Mouse (Mus musculus) T-helper 17 cell (primary cell): ENCODE measurements around the gene Gm49380.

Source experiments
- in situ Hi-C, 2 experiments: fragments of 300-600 bp; cut with MboI, MseI; formaldehyde crosslinking; loops; 1 replicate in 1 of 2; 2 replicates in 1 of 2; pipeline ENCODE4 v1.15.1; 2025; ENCODE audit warnings: high pct_unique_total_duplicates in 2 of 2

The Gm49380 gene

DNA sequence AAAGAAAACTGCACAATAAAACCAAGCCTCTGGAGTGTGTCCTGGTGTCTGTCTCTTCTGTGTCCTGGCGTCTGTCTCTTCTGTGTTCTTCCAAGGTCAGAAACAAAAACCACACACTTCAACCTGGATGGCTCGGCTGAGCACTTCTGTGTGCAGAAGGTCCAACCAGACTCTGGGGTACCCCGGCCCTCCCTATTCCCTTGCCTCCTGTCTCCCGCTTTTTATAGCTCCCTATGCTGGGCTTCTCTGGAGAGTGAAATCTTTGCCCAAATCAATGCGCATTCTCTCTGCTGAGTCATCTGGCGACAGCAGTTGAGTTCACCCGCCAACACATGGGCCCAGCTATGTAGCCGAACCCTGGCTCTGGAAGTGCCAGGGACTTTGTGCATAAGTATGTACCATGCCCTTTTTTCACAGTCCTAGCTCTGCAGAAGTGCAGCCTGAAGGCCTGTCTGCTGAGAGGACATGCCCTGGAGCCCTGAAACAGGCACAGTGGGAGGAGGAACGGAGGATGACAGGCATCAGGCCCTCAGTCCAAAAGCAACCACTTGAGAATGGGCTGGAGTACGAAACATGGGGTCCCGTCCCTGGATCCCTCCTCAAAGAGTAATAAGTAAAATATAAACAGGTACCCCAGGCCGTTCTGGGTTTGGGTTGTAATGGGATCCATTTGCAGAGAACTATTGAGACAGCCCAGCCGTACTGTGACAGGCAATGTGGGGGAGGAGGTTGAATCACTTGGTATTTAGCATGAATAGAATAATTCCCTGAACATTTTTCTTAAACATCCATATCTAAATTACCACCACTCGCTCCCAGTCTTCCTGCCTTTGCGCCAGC, 64.5 kb downstream of the Gm49380 start:
- in situ Hi-C loops, result loop anchor here (5.0 kb wide), 1 partner anchor 61 kb away; no protein-coding TSS in a partner anchor

DNA sequence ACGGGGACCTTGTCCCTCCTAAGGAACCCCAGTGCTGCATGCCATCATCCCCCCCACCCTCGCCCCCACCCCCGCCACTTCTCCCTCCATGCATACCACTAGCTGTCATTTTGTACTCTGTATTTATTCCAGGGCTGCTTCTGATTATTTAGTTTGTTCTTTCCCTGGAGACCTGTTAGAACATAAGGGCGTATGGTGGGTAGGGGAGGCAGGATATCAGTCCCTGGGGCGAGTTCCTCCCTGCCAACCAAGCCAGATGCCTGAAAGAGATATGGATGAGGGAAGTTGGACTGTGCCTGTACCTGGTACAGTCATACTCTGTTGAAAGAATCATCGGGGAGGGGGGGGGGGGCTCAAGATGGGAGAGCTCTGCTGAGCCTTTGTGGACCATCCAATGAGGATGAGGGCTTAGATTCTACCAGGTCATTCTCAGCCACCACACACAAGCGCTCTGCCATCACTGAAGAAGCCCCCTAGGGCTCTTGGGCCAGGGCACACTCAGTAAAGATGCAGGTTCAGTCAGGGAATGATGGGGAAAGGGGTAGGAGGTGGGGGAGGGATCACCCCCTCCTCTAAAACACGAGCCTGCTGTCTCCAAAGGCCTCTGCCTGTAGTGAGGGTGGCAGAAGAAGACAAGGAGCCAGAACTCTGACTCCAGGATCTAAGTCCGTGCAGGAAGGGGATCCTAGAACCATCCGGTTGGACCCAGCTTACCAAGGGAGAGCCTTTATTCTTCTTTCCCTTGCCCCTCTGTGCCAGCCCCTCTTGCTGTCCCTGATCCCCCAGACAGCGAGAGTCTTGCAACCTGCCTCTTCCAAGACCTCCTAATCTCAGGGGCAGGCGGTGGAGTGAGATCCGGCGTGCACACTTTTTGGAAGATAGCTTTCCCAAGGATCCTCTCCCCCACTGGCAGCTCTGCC, 65.5 kb downstream of the Gm49380 start:
- in situ Hi-C loops, result loop anchor here (5.0 kb wide), 1 partner anchor 61 kb away; no protein-coding TSS in a partner anchor

DNA sequence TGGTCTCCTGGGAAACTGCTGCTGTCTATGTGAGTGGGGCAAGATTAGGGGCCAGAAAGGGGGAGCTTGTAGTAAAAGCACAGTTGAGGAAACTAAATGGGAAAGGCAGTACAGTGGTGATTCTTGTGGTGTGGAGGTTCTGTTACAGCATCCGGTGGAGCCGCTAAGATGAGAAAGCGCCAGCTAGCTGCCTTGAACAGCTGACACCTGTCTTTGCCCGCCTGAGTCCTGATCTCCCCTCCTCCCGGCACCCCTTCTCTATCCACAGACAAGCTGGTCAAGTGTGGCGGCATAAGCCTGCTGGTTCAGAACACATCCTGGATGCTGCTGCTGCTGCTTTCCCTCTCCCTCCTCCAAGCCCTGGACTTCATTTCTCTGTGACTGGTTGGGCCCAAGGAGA, 66.2 kb downstream of the Gm49380 start:
- in situ Hi-C loops, result loop anchor here (5.0 kb wide), 1 partner anchor 60 kb away; no protein-coding TSS in a partner anchor

DNA sequence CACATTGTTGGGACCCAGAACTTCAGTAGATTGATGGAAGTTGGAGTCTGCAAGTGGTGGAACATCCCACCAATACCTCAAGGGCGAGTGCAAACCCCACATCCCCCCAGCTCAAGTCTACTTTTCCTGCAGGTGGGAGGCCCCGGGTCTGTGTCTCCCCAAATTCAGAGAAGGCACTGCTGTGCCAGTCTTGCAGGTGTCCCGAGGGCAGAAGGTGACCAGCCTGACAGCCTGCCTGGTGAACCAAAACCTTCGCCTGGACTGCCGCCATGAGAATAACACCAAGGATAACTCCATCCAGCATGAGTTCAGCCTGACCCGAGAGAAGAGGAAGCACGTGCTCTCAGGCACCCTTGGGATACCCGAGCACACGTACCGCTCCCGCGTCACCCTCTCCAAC, 66.9 kb downstream of the Gm49380 start:
- in situ Hi-C loops, result loop anchor here (5.0 kb wide), 1 partner anchor 59 kb away; no protein-coding TSS in a partner anchor

DNA sequence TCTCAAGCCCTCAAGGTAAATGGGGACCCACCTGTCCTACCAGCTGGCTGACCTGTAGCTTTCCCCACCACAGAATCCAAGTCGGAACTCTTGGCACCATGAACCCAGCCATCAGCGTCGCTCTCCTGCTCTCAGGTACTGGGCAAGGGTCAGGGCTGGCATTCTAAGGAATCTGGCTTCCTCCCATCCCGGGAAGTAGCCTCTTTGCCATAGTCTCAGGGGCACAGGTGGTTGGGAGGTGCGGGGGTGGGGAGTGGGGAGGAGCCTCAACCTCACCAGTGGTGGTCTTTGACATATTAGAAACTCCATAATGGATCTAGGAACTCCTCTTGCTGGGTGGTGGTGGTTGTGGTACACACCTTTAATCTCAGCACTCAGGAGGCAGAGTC, 67.4 kb downstream of the Gm49380 start:
- in situ Hi-C loops, result loop anchor here (5.0 kb wide), 1 partner anchor 59 kb away; no protein-coding TSS in a partner anchor

DNA sequence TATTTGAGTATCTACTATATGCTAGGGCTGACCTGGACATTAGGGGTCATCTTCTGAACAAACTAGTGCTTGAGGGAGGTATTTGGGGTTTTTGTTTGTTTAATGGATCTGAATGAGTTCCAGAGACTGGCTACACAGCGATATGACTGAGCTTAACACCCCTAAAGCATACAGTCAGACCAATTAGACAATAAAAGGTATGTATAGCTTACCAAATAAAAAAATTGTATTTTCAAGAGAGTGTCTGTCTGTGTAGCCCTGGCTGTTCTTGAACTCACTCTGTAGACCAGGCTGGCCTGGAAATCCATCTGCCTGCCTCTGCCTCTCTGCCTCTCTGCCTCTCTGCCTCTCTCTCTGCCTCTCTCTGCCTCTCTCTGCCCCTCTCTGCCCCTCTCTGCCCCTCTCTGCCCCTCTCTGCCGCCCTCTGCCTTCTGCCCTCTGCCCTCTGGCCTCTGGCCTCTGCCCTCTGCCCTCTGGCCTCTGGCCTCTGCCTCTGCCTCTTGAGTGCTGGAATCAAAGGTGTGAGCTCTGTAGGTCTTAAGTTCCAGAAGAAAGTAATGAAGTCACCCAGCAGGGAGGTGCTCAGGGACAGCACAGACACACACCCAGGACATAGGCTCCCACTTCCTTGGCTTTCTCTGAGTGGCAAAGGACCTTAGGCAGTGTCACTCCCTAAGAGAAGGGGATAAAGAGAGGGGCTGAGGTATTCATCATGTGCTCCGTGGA, 68.0 kb downstream of the Gm49380 start:
- in situ Hi-C loops, result loop anchor here (5.0 kb wide), 1 partner anchor 58 kb away; no protein-coding TSS in a partner anchor

DNA sequence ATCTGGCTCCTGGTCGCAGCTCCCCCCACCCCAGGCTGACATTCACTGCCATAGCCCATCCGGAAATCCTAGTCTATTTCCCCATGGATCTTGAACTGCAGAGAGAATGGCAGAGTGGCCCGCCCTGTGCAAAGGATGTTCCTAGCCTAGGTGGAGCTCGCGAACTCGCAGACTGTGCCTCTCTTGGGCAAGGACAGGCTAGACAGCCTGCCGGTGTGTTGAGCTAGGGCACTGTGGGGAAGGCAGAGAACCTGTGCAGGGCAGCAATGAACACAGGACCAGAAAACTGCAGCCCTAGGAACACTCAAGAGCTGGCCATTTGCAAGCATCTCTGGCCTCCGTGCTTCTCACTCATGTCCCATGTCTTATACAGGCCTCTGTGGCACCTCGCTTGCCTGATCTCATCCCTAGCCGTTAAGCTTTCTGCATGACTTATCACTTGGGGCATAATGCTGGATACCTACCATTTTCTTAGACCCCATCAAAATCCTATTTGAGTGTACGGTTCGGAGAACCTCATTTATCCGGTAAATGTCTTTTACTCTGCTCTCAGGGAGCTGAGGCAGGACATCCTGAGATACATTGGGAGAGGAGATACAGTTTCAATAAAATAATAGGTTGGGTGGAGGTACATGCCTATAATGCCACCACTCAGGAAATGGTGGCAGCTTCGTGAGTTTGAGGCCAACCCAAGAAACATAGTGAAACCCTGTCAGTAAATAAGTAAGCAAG, 68.7 kb downstream of the Gm49380 start:
- in situ Hi-C loops, result loop anchor here (5.0 kb wide), 1 partner anchor 57 kb away; no protein-coding TSS in a partner anchor

DNA sequence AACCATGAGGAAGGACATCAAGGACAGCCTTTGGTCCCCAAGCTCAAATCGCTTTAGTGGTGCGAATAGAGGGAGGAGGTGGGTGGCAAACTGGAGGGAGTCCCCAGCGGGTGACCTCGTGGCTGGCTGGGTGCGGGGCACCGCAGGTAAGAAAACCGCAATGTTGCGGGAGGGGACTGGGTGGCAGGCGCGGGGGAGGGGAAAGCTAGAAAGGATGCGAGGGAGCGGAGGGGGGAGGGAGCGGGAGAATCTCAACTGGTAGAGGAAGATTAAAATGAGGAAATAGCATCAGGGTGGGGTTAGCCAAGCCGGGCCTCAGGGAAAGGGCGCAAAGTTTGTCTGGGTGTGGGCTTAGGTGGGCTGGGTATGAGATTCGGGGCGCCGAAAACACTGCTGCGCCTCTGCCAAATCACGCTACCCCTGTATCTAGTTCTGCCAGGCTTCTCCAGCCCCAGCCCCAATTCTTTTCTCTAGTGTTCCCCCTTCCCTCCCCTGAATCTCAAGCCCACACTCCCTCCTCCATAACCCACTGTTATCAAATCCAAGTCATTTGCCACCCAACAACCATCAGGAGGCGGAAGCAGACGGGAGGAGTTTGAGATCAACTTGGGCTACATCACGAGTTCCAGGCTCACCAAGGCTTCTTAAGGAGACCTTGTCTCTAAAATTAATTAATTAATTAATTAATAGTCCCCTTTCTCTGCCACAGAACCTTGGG, 69.4 kb downstream of the Gm49380 start:
- in situ Hi-C loops, result no loop called here

DNA sequence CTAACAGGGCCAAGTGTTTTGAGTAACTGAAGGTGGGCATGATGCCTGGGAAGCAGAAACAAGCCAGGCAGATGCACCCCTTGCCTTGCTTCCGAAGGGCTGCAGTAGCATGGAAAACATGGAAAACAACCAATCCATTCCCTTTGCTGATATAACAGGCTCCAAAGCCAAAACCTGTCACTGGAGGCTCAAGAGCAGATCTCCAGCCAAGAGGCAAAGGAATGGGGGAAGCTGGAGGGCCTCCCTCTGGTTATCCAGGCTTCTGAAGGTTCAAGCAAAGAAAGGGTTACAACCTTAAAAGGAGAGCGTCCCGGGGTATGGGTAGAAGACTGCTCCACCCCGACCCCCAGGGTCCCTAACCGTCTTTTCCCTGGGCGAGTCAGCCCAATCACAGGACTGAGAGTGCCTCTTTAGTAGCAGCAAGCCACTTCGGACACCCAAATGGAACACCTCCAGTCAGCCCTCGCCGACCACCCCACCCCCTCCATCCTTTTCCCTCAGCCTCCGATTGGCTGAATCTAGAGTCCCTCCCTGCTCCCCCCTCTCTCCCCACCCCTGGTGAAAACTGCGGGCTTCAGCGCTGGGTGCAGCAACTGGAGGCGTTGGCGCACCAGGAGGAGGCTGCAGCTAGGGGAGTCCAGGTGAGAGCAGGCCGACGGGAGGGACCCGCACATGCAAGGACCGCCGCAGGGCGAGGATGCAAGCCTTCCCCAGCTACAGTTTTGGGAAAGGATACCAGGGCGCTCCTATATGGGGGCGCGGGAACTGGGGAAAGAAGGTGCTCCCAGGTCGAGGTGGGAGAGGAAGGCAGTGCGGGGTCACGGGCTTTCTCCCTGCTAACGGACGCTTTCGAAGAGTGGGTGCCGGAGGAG, 70.2 kb downstream of the Gm49380 start, which contains the start of gene Thy1:
Thy1 (plus strand) TSS at position 549 of the 872 bp plus-strand sequence.
- in situ Hi-C loops, result no loop called here

DNA sequence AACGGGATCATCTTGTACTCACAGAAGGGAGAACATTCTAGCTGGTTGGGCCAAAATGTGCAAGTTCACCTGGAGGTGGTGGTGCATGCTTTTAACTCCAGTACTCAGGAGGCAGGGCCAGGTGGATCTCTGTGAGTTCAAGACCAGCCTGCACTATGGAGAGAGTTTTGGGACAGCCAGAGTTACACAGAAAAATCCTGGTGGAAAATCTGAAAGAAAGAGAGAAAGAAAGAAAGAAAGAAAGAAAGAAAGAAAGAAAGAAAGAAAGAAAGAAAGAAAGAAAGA, 71.0 kb downstream of the Gm49380 start:
- in situ Hi-C loops, result no loop called here

DNA sequence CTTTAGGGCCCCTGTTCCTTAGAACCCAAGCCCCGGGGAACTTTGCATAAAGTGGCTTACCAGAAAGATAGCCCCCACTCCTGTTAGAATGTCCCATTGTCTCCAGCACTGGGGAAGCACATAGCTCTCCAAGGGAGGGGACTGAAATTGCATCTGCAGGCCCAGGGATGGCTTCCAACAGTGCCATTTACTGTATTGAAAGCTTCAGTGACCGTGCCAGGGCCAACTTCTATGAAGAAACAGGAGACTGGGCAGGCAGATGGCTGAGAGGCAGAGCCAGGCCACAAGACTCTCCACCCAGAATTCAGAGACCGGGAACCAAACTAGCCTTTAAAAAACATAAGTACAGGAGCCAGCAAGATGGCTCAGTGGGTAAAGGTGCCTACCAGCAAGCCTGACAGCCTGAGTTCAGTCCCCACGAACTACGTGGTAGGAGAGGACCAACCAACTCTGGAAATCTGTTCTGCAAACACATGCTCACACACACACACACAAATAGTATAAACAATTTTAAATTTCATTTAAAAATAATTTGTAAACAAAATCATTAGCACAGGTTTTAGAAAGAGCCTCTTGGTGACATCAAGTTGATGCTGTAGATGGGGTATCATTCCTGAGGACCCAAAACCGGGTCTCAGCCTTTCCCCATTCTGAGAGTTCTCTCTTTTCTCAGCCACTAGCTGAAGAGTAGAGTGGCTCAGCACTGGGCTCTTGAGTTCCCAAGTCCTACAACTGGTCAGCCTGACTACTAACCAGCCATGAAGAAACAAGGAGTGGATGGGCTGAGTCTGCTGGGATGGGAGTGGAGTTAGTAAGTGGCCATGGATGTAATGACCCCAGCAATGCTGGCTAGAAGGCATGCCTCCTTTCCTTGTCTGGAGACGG, 71.5 kb downstream of the Gm49380 start:
- in situ Hi-C loops, result no loop called here

DNA sequence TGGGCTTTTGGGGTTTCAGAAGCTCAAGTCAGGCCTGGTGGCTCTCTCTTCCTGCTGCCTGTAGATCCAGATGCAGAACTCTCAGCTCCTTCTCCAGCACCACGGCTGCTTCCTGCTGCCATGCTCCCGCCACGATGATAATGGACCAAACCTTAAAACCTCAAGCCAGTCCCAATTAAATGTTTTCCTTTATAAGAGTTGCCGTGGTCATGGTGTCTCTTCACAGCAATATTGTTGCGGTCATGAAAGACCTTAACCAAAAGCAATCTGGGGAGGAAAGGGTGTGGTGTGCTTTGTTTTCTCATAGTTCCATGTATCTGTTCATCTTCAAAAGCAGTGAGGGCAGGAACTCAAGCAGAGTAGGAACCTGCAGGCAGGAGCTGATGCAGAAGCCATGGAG, 76.2 kb downstream of the Gm49380 start:
- in situ Hi-C loops, result no loop called here

DNA sequence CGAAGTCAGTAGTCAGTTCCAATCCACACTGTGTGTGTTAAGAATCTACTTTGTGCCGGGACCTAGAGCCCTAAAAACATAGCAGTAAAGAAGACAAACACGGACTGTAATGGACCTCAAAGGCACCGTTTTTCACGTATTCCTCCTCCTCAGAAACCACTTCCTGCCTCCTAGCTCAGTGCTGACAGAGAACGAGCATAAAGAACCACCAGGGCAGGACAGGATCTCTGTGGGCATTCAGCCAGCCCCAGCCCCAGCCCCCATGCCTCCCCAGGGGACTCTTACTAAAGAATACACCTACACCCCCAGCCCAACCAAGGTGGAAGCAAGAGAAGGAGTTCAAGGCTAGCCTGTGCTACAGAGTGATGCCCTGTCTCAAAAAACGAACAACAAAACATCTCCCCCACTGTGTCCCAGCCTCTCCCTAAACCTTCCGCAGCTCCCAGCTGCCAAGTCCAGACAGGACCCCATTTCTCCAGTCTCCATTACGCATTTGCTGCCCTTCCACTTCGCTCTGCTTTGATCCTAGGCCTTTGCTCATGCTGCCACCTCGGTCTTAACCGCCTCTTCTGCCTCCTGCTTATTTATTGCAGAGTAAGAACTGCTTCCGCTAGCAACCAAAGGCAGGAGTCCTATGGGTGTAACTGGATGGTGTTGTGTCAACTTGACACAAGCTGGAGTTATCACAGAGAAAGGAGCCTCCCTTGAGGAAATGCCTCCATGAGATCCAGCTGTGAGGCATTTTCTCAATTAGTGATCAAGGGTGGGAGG, 79.2 kb downstream of the Gm49380 start:
- in situ Hi-C loops, result no loop called here

DNA sequence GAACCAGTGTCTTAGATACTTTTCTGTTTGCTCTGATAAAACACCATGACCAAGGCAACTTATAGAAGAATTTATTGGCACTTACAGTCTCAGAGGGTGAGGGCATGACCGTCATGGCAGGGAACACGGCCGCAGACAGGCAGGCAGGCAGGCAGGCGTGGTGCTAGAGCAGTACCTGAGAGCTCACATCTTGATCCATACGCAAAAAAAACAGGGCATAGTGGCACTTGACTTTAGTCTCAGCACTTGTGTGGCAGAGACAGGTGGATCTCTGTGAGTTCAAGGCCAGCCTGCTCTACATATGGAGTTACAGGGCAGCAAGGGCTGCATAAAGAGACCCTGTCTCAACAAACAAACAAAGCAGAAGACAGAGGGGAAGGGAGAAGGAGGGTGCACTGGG, 80.0 kb downstream of the Gm49380 start:
- in situ Hi-C loops, result no loop called here

DNA sequence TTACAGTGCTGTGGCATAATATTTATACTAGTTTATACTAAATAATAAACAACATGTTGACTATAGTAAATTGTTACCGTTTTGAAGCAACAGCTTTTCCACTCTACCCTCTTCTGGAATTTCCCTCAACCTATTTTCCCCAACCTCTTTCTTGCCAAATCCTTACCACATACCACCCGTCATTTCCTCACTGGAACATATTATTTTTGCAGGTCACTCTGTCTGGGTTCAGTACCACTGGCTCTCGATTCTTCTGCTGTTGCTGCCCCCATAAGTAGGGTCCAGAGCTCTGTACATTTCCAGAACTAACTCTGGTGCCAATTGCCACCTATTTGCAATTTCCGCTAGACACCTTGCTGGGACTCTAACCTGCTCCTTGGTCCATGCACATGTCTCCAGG, 81.4 kb downstream of the Gm49380 start:
- in situ Hi-C loops, result no loop called here

DNA sequence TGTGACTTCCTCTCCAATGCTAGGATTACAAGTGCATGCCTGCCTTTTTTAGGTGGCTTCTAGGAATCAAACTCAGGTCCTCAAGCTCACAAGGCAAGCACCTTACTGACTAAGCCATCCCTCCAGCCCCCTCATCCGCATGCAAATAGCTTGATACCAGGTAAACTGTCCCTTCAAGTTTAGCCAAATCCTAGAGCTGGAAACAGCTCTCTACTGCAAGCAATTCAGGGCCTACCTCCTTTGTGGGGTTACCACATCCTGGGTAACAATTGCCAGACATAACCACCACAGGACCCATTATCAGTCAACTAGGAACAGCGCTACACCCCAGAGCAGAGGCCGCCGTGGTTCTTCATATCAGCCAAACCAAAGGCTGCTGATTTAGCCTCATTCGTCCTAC, 82.2 kb downstream of the Gm49380 start:
- in situ Hi-C loops, result no loop called here

DNA sequence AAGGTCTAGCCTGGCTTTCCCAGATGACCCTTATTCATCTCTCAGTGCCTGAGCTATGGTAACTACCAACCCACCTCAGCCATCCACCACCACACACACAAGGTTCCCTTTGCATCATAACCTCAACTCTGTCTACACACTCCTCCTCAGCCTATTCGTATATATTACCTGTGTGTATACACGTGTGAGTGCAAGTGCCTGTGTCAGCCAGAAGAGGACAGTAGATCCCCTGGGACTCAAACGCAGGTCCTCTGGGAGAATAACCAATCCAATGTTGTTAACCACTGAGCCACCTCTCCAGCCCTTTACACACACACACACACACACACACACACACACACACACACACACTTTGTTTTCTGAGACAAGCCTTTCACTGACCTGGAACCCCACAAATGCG, 82.7 kb downstream of the Gm49380 start:
- in situ Hi-C loops, result no loop called here
